Mouse (Mus musculus) frontal cortex, adult (tissue): Measurements from ENCODE around the gene Cst9.

Experiments
- ATAC-seq: cut with Nextera tagmentation; 2 replicates; pipeline ENCODE4 v1.9.2; 2017; ENCODE audit warnings: mild to moderate bottlenecking, moderate library complexity, mixed read lengths; ENCODE audit not compliant: low TSS enrichment

The Cst9 gene

DNA sequence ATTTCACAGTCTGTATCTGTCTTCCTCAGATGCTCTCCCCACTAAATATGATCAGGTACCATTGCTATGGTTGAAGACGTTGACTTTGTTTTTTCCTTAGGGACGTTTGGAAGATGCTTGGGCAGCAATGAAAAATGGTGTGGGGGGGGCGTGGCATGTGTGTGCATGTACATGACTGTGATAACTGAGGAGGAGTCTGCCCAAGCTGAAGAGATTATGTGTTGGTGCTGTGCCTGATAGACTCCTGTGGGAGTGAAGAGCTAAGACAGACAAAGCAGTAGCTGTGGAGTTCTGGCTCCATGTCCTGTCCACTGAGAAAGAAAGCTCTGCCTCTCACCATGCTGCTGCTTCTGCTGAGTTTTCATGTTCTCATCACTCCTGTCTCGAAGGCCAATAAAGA, at the start of gene Cst9:
TSS of gene Cst9 (plus strand) at position 236 of the 400 bp plus-strand sequence.
- no peak for ATAC-seq

DNA sequence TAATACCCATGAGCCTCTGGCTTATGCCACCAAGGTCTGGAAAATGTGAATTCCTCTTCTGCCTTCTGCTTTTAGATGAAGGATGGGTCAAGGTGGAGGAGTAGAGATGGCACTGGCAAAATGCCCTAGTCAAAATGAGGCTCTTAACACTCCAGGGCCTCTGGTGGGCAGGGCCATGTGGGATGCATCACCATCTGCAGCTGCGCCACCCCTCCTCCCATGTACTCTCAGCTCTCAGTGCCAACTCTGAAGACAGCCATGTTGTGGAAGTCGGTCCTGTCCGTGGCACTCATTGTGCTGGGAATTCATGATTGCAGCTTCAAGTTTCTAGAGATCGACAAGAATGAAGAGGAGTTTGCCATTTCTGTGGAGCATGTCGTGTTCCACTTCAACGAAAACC, 45.8 kb upstream of the Cst9 start, which contains the start of gene Cst12:
TSS of gene Cst12 (plus strand) at position 220 of the 400 bp plus-strand sequence.
- ATAC-seq: no peak

DNA sequence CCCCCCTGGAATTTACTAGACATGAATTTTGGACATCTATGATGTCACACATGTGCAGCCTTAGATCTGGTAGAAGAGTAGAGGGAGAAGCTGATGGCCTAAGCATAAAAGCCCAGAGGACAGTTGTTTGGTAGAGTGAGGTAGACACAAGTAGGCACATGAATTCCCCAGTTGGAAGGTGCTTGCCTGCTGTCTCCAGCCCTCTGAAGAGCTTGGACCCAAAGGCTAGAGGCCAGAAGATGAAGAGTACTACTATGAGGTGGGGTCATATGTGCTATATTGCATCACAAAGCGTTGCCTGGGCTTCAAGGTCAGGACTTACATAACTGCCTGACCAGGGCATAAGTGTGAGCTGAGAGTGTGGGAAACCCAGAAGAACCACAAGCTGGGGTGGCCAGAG, 36.5 kb upstream of the Cst9 start, which contains the start of gene Cst8:
TSS of gene Cst8 (plus strand) at position 301 of the 400 bp plus-strand sequence.
- no peak for ATAC-seq

DNA sequence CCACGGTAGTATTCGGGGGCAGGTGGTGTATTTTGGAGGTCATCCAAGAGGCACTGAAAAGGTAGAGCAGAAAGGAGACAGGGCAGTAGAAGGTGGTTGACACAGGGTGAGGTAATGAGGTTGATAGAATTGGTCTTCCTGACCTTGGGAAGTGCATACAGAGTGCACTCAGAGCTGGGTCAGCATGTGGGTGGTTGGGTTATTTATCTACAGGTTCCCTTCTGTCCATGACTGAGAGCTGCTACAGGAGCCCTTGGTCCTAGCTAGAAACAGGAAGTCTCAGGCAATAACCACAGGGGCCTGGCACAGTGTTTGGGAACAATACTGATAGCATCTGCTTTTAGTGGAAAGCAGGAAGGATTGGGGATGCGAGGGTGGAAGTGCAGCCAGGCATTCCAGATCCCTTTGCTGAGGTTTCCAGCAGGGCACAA, 33.4 kb upstream of the Cst9 start:
- ATAC-seq: no peak

DNA sequence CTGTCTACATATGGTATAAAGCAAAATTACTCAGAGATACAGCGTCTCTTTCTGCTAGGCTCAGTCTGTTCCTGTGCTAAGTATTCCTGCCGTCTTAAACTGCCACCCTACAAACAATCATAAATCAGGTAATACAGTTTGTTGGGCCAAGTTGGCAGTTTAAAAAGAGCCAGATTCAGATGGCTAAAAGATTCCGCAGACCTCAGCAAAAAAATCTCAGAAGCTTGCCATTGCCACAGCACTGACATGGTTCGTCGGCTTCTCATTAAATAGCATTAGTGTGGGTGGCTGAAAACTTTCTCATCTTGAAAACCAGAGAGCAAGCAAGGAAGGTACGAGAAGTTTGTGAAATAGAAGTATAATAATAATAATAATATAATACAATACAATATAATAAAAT, 28.3 kb upstream of the Cst9 start:
- no peak for ATAC-seq

DNA sequence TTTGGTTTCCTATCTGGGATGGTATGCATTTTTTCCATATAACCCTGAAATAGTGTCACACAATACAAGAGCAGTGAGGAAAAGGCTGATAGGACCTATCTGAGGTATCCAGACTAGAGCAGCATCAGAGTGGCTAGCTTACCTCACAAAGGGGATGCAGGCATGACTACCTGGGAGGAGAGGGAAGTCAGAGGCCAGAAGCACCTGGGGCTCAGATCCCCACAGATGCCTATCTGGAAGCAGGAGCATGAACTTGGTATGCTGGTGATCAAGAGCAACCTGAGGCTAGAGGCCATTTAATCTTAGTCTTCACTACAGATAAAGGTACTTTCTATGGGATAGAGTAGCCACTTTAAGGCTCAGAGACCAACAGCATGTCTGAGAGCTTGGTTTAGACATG, 15.0 kb upstream of the Cst9 start, which contains the start of gene Cst13:
TSS of gene Cst13 (plus strand) at position 173 of the 400 bp plus-strand sequence.
- ATAC-seq: no peak

DNA sequence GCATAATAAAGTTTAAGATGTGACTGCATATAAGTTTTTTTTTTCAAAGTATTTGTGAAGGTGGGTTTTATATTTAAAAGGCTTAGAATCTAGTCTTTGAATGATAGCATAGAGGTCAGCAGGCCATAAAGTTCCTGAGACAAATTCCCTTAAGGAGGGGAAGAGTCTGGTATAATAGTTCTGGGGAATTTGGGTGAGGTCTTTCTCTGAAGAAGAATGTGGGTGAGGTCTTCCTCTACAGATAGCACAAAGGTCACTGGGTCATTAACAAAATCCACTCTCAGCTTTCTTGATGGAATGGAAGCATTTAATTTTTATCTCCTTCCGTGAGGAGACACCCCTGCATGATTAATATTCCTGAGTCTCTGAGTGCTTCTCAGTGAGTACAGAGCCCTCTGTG, 9.0 kb upstream of the Cst9 start:
- no peak for ATAC-seq

DNA sequence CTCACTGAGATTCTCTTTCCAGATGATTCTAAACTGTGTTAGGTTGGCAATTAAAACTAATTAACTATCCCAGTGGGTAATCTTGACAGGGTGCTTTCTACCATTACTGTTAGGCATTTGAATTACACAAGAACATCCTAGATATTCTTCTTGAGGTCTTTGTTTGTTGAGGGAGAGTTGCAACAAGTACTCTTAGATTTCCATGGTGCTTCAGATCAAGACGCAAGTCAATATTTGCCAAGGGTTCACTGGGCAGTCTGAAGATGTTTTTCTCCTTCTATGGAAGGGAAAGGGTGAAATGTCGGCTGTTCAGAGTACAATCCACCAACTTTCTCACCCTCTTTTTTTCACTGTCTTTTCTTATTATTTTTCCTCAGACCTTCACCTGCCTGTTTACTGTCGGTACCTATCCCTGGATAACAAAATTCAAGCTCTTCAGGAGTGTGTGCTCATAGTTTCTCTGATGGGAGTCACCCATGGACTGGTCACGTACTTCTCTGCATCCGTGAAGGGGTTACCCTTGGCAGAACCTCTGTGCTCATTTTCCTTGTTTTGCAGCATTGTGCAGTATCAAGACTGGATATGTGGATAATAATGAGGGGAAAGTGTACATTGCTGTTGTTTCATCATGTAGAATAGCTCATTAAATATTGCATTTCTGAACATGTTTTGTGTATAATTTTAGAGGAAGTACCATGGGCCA, 3.3 kb downstream of the Cst9 start:
- ATAC-seq: no peak

DNA sequence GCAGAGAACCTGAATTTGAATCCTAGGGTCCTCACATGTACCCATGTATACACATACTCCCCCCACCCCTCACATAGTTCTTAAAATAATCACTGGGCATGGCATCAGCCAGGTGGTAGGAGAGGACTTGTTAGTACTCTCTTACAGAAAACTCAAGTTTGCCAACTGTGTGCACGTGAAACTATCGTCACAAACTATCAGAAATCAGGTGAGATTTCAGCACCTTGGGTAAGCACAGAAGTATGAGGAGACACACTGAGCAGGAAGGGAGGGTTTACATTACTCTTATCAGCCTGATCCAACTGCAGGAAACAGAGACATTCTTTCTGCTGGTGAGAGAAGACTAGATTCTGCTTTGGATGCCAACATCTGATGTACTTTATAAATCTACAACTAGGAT, 4.3 kb downstream of the Cst9 start:
- ATAC-seq: no peak

DNA sequence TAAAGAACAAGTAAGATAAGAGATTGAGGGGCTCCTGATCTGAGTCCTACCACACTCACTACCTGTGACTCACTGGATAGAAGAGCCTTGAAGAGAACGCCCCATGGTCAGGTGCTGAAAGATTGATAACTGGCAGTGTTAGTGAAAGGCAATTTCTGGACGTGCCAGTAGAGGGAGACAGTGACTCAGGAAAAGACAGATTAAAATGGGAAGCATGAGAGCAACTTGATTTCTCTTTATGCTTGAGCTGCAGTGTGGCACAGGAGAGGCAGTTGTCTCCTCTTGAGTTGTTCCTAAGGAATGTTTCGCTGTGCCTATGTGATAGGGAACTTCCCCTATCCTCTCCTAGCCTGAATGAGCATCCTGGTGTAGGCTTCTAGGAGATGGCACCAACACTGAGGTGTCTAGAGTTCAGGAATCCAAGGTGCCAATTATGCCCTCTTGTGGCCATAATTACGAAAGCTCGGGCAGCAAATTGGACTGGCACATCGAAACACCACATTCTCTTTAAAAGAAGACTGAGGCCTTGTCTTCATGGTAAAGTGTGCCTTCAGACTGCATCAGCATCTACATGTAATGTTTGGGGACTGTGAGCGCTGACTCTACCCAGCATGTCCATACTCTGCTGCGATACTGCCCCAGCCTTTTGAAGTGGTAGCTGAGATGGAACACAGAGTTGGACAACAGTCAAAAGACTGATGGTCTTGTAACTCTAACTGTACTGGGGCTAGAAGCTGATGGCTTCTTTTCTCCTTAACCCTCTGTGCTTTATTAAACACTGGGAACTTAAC, 16.4 kb downstream of the Cst9 start:
- peak; percentile 96 for ATAC-seq

DNA sequence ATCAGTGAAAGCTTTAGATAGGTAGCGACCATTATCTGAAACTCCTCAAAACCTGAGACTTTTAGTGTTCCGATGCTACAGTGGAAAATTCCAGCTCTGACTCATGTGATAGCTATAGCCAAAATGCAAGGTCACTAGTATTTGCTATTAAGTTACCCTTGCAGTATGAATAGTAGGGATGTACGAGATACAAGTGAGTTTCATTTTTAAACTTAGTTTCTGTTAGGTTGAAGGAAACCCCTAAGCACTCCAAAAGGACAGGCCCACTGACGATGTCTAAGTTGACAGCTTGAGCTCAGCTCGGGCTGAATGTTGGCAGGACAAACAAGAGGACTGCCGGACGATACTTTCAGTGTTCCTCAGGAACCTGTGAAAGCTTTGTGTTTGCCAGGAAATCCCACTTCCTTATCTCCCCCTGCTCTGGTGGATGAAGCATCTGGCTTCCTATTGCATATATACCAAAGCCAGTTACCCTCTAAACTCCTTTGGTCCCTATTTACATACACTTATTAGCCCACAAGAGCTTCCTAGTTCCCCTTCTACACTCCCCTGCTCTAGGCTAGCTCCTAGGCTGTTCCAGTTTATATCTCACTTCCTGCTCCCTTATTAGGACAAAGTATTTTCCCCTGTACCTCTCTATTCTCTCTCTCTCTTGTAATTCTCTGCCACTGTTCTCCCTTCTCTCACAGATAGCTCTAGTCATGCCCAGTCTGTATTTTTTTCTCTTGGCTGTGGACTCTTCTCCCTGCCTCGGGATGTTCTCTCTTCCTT, 21.9 kb downstream of the Cst9 start:
- no peak for ATAC-seq

DNA sequence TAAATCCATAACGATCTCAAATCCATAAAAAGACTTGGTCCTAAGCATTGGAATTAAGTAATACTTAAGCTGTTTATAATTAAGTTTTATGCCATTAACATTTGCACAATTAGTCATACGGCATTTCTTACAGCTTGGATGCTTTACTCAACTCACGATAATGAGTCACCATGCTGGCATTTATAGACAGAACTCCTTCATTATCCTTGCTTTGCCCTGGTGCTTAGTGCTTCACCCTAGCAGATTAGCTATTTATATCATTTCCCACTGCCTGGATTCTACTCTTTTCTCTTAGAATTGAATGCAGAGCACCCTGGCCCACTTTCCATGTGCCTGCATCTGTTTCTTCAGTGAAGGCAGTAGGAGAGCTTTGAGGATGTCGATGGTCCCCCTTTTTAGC, 22.6 kb downstream of the Cst9 start:
- peak; percentile 76 for ATAC-seq

DNA sequence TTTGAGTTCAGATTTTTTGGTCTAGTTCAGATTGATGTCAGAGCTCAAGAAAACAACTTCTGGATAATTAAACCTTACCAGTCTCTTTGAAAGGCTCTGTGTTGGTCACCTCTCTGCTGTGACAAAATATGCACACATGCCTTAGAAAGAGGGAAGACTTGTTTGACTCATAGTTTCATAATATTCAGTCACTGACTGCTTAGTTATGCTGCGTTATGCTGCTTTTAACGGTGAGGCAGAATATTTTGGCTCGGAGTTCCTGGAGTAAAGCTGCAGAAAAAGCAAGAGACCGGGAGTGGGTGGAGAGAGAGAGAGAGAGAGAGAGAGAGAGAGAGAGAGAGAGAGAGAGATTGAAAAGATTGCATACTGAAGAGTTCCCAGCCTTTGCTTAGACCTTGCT, 26.0 kb downstream of the Cst9 start:
- peak; percentile 76 for ATAC-seq

DNA sequence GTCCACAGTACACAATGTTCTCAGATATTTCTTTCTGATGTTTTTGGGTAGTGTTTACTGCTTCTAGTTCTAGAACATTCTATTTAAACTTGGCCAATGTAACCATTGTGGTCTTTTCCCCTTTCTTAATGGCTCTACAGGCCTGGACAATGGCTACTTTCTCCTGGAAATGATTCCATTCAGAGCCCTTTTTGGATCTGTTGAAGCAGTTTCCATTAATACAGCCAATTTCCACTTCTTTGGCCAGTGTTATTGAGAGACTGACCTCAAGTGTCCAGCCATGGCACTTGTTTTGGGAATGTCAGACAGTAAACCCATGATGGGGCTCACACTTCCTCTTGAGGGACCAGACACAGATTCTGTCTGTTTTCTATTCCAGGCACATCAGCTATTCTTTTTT, 26.7 kb downstream of the Cst9 start:
- peak; percentile 38; the same call in 1 of the 2 replicates for ATAC-seq

DNA sequence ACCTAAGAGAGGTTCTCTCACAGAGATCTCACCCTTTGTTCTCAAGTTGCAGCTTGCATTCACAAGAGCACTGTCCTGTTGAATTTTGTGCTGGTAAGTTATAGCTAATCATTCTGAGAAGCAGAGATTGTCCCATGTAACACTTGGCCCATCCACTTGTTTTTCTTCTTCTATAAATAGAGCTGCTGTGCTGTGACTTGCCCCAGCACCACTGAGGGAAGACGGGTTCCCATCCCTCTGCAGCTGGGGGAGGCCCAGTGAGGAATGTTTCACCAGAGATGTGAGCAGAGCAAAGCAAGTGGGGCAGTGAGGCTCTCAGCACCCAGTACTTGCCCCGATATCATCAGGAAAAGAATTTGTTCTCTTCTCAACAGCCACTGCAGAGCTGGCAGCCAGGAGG, 30.0 kb downstream of the Cst9 start, which contains the start of gene 9230104L09Rik:
TSS of gene 9230104L09Rik (minus strand) at position 73 of the 400 bp plus-strand sequence.
- ATAC-seq: no peak

DNA sequence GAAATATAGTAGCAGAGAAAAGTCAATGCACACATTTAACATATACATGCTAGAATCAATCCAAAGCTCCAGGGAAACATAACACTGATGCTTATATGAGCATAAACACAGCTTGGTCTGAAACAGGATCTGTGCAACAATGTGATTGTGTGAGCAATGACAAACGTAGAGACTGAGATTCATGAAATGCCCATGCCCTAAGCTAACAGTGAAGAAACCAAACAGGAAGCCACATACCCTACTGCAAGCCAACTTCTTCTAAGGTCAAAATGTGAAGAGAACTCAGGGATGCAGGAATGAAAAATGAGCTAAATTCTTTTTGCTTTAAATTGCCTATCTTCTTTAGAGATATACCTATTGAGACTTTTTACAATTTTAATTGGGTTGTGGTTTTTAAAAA, 34.0 kb downstream of the Cst9 start:
- no peak for ATAC-seq

DNA sequence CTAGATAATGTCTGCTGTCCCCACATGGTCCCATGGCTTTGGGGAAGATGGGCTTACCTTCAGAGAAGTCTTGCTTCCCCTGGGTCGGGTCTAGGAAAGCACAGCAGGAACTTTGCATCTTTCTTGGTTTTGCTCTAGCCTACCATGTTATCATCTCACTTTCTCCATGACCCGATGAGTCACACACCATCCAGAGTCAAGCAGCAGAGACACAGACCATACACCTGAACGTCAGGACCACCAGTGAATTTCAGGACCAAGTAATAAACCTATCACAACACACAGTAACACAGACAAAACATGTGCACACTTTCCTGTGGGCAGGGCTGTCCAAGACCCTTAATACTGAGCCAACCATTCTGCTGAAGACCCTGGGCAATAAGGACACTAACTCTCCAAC, 35.6 kb downstream of the Cst9 start:
- no peak for ATAC-seq

DNA sequence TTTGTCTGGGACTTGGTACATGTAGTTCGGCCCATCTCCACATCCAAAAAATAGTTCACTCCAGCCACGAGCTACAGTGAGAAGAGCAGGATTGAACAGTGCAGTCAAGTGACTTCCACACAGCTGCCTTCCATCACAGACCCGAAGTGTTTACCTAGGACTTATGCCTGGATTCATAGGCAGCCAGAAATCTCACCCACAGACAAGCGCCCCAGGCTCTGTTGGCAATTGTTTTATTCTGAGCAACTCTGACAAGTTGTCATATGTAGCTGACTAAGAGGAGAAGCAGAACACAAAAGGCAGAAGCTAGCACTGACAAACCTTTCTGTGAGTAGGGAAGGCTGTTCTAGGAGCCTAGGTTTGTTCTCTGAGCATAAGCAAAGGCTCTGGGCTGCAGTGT, 37.9 kb downstream of the Cst9 start:
- peak; percentile 41 for ATAC-seq

DNA sequence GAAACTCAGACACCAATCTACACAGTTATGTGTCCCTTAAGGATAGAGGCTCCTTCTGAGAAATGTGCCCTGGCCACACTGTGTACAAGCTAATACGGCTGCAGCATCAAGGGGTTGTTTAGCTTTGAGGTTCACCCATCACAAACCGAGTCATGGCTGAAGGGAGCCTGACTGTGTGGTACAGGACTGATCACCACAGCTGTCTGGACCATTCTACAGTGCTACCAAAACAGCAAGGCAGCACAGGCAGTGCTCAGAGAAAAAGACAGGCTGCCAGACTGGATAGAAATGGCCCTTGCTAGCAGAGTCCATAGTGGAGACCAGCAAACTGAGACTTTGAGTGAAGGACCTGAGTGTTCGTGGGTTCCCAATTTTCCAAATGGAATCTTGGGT, 39.3 kb downstream of the Cst9 start:
- no peak for ATAC-seq

DNA sequence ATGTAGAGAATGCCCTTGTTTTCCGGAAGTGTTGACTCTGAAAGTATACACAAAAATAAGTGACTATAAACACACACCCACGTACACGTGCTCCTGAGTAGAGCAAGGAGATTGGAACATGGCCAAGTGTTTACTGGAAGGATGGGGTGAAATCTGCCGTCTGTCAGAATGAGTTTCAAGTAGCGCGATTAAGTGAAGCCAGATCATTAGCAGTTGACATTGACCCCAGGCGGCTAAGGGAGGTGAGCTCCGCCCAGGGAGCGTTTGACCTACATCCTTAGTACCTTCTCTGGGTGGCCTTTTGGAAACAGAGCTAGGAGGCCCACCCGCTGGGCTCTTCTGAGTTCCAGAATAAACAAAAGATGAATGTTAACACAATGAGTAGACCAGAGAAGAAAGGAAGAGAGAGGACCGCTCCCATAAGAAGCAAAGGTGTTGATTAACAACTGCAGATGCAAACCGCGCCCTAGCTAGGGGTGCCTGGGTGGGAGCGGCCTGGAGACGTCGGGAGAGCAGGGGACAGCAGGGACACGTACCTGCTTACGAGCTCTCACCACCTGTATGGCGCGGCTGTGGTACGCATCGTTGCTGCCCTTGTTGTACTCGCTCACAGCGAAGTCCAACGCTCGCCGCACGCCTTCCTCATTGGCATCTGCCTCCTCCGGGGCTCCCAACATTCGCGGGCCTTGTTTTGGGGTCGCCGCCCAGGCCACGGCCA, 39.8 kb downstream of the Cst9 start:
- ATAC-seq: peak; percentile 31

DNA sequence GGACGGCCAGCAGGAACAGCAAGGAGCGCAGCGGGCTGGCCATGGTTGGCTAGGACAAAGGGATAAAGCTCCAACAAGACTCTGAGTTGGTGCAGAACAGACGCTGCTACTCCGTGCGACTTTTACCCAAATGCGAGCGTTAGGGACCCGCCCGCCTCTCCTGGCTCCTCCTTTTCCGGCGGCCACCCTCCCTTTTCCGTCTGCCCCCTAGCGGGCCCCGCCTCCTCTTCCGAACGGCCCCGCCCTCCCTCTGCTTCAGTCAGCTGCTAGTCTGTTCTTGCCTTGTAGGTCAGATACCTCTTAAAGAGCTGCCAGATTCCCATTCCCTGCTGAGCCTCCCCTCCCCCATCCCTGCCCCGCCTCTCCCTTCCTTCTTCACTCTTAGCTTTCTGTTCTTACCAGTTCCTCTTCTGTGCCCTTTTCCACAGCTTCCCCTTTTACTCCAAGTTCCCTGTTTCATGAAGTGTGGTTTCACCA, 40.4 kb downstream of the Cst9 start, which contains the start of gene Cst3:
TSS of gene Cst3 (minus strand) at position 358 of the 477 bp plus-strand sequence.
- peak; percentile 83 for ATAC-seq
